Mouse (Mus musculus): ENCODE results near the gene Orc3. TPM values are rescaled to one million over a fixed set of nuclear protein-coding genes. Genes with fewer than 3 reads are reported as not detected.
A peak's percentile ranks its signal among the peaks of the same experiment; 100 is the strongest.

Orc3 gene
- total RNA-seq (2021): 10 to 100 TPM; 33.3 to 39.2 TPM
- long read RNA-seq, experiment 1, transcript Orc3-202 (20 exons, 2,266 nt): minor isoform, 11 of 42 reads
- long read RNA-seq, experiment 1, transcript Orc3-201 (20 exons, 2,300 nt): major isoform, 19 of 42 reads
- long read RNA-seq, experiment 1, partial matches to known transcripts: 7 of 42 reads
- long read RNA-seq, experiment 1, other reads (novel, unspliced or antisense): 5 of 42 reads
- long read RNA-seq, experiment 2, transcript Orc3-201 (20 exons, 2,300 nt): minor isoform, 5 of 32 reads
- long read RNA-seq, experiment 2, transcript Orc3-202 (20 exons, 2,266 nt): major isoform, 9 of 32 reads
- long read RNA-seq, experiment 2, partial matches to known transcripts: 0 of 32 reads
- long read RNA-seq, experiment 2, other reads (novel, unspliced or antisense): 18 of 32 reads

GRCm38 (mm10) chr4:34614630-34615094 lies at the start of gene Orc3, which contains the start of gene Rars2:
TSS of gene Orc3 (minus strand) at chr4:34614944.
TSS of gene Rars2 (plus strand) at chr4:34614957.
- DNase-seq (ENCODE audit: low spot score in 2 of 2): peak; percentile 91 to 93
- intact Hi-C loops (cut with DNase I): no loop called here

DNA sequence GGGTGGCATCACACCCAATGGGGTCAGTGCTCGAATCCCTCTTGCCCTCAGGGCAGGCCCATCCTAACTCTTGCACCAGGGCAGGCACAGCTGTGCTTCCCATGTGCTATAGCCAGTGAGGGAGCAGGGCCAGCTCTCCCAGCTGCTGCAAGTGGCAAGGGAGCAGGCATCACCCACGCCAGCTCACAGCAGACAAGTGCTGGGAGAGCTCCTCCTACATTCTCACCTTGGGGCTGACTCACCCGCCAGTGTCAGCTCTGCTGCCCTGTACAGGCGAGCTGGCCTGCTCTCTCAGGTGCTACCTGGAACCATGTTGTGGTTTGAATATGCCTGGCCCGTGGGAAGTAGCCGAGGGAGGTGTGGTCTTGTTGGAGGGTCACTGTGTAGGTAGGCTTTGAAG lies 47.2 kb upstream of the Orc3 start:
- intact Hi-C loops (cut with DNase I): no loop called here
- peak in 1 of 2 experiments; percentile 27 for DNase-seq (ENCODE audit: low spot score in 2 of 2)

DNA sequence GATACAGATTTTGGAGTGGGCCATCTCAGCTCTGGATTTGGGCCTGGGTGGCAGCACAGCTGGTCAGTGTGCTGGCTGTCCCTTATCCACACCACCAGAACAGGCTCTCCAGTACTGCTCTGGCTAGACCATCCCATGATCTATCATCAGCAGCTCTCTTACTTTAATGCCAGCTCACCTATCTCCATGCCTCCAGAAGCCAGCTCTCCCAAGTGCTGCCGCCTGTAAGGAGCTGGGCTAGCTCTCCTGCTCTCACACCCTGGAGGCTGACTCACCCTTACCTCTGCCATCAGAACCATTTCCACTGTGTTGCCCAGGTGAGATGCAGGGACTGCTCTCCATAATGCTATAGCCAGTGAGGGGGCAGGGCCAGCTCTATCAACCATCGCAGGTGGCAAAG lies 46.8 kb upstream of the Orc3 start:
- no peak for DNase-seq (ENCODE audit: low spot score in 2 of 2)
- intact Hi-C loops (cut with DNase I): no loop called here

- intact Hi-C loops (cut with DNase I): no loop called here
- DNase-seq (ENCODE audit: low spot score in 2 of 2): no peak
Observed at GRCm38 (mm10) chr4:34659012-34659411, 44.3 kb upstream of the Orc3 start.

DNA sequence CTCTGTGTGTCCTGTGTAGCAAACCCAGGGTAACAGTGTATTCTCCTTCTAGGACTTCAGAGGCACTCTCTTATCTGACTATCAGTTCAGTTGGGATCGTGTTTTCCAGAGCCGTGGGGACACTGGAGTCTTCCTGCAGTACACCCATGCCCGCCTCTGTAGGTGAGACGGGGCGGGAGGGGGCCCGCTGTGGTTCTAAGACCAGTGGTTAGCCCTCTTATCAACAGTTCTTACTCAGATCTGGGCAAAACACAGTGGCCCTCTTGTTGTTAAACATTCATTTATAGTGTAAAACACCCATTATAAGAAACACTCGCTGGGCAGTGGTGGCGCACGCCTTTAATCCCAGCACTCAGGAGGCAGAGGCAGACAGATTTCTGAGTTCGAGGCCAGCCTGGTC lies 41.4 kb upstream of the Orc3 start:
- DNase-seq (ENCODE audit: low spot score in 2 of 2): no peak
- intact Hi-C loops (cut with DNase I): no loop called here

DNA sequence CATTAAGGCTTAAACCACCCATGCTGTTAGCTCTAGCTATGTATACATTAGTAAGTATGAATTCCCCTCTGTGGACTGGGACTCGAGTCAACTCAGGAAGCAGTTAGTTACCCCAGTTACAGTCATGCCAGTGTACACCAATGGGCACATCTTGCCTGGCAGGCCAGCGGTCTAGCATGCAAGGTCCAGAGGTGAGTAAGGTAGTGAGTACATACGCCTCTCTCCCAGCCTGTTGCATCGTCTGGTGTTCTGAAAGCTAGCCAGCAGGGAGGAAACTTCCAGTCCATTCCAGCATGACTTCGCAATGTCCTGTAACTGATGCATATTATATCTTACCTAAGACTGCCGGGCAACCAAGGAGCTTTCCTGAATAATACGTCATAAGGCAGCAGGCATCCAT lies 38.4 kb upstream of the Orc3 start:
- intact Hi-C loops (cut with DNase I): no loop called here

GRCm38 (mm10) chr4:34644779-34645178 lies 30.0 kb upstream of the Orc3 start:
- intact Hi-C loops (cut with DNase I): no loop called here

More for the DNA sequence above, 38.4 kb upstream of the Orc3 start:
- no peak for DNase-seq (ENCODE audit: low spot score in 2 of 2)

DNA sequence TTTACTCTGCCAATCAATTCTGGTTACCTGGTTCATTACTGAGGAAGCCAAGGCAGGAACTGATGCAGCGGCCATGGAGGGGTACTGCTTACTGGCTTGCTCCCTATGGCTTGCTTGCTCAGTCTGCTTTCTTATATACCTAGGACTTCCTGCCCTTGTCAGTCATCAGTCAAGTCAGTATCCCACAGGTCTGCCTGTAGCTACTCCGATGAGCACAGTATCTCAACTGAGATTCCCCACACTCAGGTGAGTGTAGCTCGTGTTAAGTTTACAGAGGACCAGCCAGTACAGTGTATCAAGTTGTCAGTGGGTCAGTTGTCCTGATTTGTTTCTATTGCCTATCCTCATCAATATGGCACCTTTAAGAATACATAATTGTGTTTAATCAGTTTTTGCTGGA lies 26.0 kb upstream of the Orc3 start:
- intact Hi-C loops (cut with DNase I): no loop called here
- no peak for DNase-seq (ENCODE audit: low spot score in 2 of 2)

More at GRCm38 (mm10) chr4:34644779-34645178, 30.0 kb upstream of the Orc3 start:
- DNase-seq (ENCODE audit: low spot score in 2 of 2): no peak

- intact Hi-C loops (cut with DNase I): no loop called here
- DNase-seq (ENCODE audit: low spot score in 2 of 2): no peak
Observed at GRCm38 (mm10) chr4:34639745-34640364, 25.1 kb upstream of the Orc3 start.

- DNase-seq (ENCODE audit: low spot score in 2 of 2): no peak
- intact Hi-C loops (cut with DNase I): no loop called here
Observed at GRCm38 (mm10) chr4:34637851-34638250, 23.1 kb upstream of the Orc3 start.

DNA sequence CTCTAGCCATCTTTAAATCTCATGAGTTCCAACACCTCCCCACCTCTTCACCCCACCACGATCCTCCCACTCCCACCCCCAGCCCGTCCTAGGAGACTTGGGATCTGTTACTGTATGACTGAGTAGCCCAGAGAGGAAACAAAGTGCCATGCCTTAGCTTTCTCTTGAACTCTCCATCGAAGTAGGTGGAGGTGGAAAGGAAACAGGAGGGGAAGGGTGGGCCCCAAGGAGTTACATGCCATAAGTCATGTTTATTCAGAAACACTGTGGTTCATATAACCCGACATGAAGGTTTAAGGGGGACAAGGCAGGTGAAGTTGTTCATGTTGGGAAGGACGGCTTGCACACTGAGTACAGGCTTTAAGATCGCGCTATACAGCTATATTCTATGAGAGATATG lies 22.6 kb upstream of the Orc3 start:
- intact Hi-C loops (cut with DNase I): no loop called here
- DNase-seq (ENCODE audit: low spot score in 2 of 2): no peak

DNA sequence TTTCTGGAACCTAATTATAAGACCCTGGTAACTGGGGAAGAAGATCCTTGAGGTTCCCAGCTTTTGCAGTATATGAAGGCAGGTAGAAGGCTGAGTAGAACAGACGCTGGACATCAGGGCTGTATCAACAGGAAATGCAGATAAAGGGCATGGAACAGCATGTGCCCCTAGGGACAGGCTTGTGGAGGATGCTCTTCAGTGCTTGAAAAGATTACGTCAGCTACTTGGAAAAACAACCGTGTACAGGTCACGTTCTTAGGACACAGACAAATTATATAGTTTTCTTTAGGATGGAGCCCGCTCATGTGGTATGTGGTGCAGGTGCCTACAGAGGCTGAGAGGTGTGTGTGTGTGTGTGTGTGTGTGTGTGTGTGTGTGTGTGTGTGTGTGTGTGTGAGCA lies 21.3 kb upstream of the Orc3 start:
- intact Hi-C loops (cut with DNase I): no loop called here
- no peak for DNase-seq (ENCODE audit: low spot score in 2 of 2)

GRCm38 (mm10) chr4:34634129-34634528 lies 19.4 kb upstream of the Orc3 start:
- intact Hi-C loops (cut with DNase I): no loop called here
- DNase-seq (ENCODE audit: low spot score in 2 of 2): no peak

- intact Hi-C loops (cut with DNase I): no loop called here
- DNase-seq (ENCODE audit: low spot score in 2 of 2): no peak
Observed at GRCm38 (mm10) chr4:34629956-34630355, 15.2 kb upstream of the Orc3 start.

- intact Hi-C loops (cut with DNase I): no loop called here
Observed at GRCm38 (mm10) chr4:34626401-34626800, 11.7 kb upstream of the Orc3 start.

GRCm38 (mm10) chr4:34625556-34625955 lies 10.8 kb upstream of the Orc3 start:
- intact Hi-C loops (cut with DNase I): no loop called here
- no peak for DNase-seq (ENCODE audit: low spot score in 2 of 2)

More at GRCm38 (mm10) chr4:34626401-34626800, 11.7 kb upstream of the Orc3 start:
- DNase-seq (ENCODE audit: low spot score in 2 of 2): no peak

- DNase-seq (ENCODE audit: low spot score in 2 of 2): peak in 1 of 2 experiments; percentile 13
- intact Hi-C loops (cut with DNase I): no loop called here
Observed at GRCm38 (mm10) chr4:34616146-34616545, 1.4 kb upstream of the Orc3 start.

- intact Hi-C loops (cut with DNase I): no loop called here
Observed at GRCm38 (mm10) chr4:34615303-34615702, 559 bp upstream of the Orc3 start.

DNA sequence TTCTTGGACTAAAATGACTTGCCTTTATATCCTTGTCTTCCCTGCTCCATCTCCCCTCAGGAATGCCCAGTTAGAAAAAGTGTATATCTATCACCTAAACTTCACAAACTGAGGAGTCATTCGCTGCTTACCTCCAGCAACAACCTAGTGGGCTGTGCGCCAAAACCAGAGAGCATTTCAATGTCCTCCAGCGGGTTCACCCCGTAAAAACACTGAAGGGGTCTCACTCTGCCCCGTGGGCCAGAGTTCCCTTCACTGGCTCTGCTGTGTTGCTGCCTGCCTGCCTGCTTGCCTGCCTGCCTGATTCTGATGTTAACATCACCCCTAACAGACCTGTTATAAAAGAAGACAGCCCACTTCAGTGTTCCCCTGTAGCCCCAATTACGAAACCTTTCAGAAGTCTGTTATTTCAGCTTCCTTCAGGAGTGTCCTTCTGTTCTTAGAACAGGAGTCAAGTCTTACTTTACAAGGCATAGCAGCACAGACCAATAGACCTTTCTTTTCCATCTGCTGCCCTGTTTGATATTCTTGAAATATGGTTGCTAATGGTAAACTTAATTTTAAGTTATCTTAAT lies 1.1 kb downstream of the Orc3 start:
- DNase-seq (ENCODE audit: low spot score in 2 of 2): no peak
- intact Hi-C loops (cut with DNase I): no loop called here

More at GRCm38 (mm10) chr4:34615303-34615702, 559 bp upstream of the Orc3 start:
- peak; percentile 10 to 17 for DNase-seq (ENCODE audit: low spot score in 2 of 2)

DNA sequence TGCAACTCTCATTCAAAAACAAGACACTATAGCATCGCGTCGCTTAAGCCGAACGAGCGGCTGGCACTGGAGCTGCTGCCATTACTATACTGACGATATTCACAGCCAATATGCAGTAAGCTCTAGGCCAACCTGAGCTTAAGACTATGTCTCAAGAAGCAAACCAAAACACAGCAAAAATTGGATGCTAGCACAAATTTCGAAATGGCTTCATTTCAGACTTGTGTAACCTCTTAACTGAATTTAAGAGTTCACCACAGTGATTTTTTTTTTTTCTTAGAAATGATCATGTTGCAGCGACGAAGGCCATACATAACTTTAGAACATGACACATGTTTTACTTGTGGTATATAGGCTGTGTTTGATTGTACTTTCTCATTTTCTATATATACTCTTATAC lies 8.1 kb downstream of the Orc3 start:
- intact Hi-C loops (cut with DNase I): no loop called here
- DNase-seq (ENCODE audit: low spot score in 2 of 2): no peak
